ENCODE assay signal across 19 mouse cellular contexts in genomic region chr7:74021771-74022170, GRCm38 (mm10). TPM values are rescaled to one million over a fixed set of nuclear protein-coding genes. Genes with fewer than 3 reads are reported as not detected.
DNase-seq lines count a peak whose midpoint lies in the region; ATAC-seq and TF ChIP-seq lines count a peak whose summit lies in the region.
"Had no signal": no experiment of that assay in that cellular context is flagged by ENCODE, and none has a peak within 500 bp of the region (broad histone marks: within the 10 kb centered on the region; RNA-seq: fewer than 3 reads in every experiment).

No protein-coding gene starts in this region.

- TF ChIP-seq EP300 in lung, postnatal 0 days (IDR thresholded peaks at IDR 0.05): no peak

- H3K4me2 ChIP-seq in lung, embryonic 15.5 days: no peak overlapping the region
- H3K4me2 ChIP-seq in lung, postnatal 0 days (replicated peaks; ENCODE audit: low read depth, low read length): no peak overlapping the region
- H3K4me2 ChIP-seq in neural tube, embryonic 14.5 days (ENCODE audit: low read depth, low read length): no peak overlapping the region
- H3K4me2 ChIP-seq: embryonic facial prominence, embryonic 13.5 days; forebrain, embryonic 12.5 days; heart, embryonic 12.5 days; hindbrain, embryonic 12.5 days had no signal

- peak; percentile 35; the same call in 1 of the 2 replicates for ATAC-seq in lung, embryonic 15.5 days (ENCODE audit: borderline replicate concordance, extremely low read depth, low FRiP score, low TSS enrichment)
- no peak for ATAC-seq in lung, postnatal 0 days
- no peak for ATAC-seq in neural tube, embryonic 14.5 days (ENCODE audit: low read depth)
- ATAC-seq: forebrain, embryonic 16.5 days; hindbrain, embryonic 16.5 days had no signal

- 0 out of 2 replicates have a peak overlapping the region, but pooled peaks have one; percentile 6 for H3K27ac ChIP-seq in lung, embryonic 15.5 days
- H3K27ac ChIP-seq in lung, postnatal 0 days (ENCODE audit: low read length): no peak overlapping the region
- H3K27ac ChIP-seq in neural tube, embryonic 14.5 days (ENCODE audit: low read depth, low read length): no peak overlapping the region
- H3K27ac ChIP-seq: embryonic facial prominence, embryonic 13.5 days; forebrain, embryonic 12.5 days; hindbrain, embryonic 12.5 days had no signal

- H3K36me3 ChIP-seq in lung, embryonic 15.5 days: no peaks in the 10 kb centered on the region
- no peaks in the 10 kb centered on the region for H3K36me3 ChIP-seq in lung, postnatal 0 days (ENCODE audit: insufficient read depth, low read length)
- H3K36me3 ChIP-seq in neural tube, embryonic 14.5 days (ENCODE audit: control insufficient read depth, insufficient read depth, low read length): no peaks in the 10 kb centered on the region
- H3K36me3 ChIP-seq: embryonic facial prominence, embryonic 13.5 days; forebrain, embryonic 12.5 days; heart, embryonic 12.5 days; hindbrain, embryonic 12.5 days had no signal

- H3K4me1 ChIP-seq in lung, embryonic 15.5 days: peaks cover 12% of the 10 kb centered on the region
- no peaks in the 10 kb centered on the region for H3K4me1 ChIP-seq in lung, postnatal 0 days (ENCODE audit: insufficient read depth, low read depth, low read length)
- no peaks in the 10 kb centered on the region for H3K4me1 ChIP-seq in neural tube, embryonic 14.5 days (ENCODE audit: control insufficient read depth, insufficient read depth, low read length)
- H3K4me1 ChIP-seq: embryonic facial prominence, embryonic 13.5 days had no signal

- no peak overlapping the region for H3K4me3 ChIP-seq in lung, embryonic 15.5 days
- H3K4me3 ChIP-seq in lung, postnatal 0 days (ENCODE audit: low read depth, low read length): no peak overlapping the region
- H3K4me3 ChIP-seq in neural tube, embryonic 14.5 days (ENCODE audit: low read depth, low read length): no peak overlapping the region
- H3K4me3 ChIP-seq: embryonic facial prominence, embryonic 13.5 days; forebrain, embryonic 12.5 days; heart, embryonic 12.5 days; hindbrain, embryonic 12.5 days had no signal

- no peak overlapping the region for H3K9ac ChIP-seq in lung, embryonic 15.5 days
- H3K9ac ChIP-seq in lung, postnatal 0 days (replicated peaks; ENCODE audit: low read depth): no peak overlapping the region
- H3K9ac ChIP-seq in neural tube, embryonic 14.5 days (replicated peaks; ENCODE audit: low read depth, low read length): 0 out of 2 replicates have a peak overlapping the region, but pooled peaks have one; percentile 17
- H3K9ac ChIP-seq: embryonic facial prominence, embryonic 13.5 days; forebrain, embryonic 12.5 days; heart, embryonic 12.5 days; hindbrain, embryonic 12.5 days had no signal

- no peak for TF ChIP-seq CTCF in lung, postnatal 0 days (IDR thresholded peaks at IDR 0.05)

- DNase-seq in heart, postnatal 4 days: peak; percentile 21
- no peak for DNase-seq in heart, adult 9 months (ENCODE audit: low spot score in 2 of 2)
- no peak for DNase-seq in lung, postnatal 0 days (ENCODE audit: low spot score)
- no peak for DNase-seq in neural tube, embryonic 10.5 days (ENCODE audit: extremely low spot score, low spot score)
- DNase-seq: adrenal gland, adult 2 months; cerebellum, adult 18-20 months; cerebellum, adult 9-11 months; cerebellum, postnatal 36 days; gastrocnemius, postnatal 10 days; heart, adult 18-20 months; heart, postnatal 36 days had no signal

- WGBS in lung, embryonic 15.5 days: 70% methylated on average over 6 of the region's 6 CpGs
- WGBS in lung, postnatal 0 days: 76% methylated on average over 6 of the region's 6 CpGs
- WGBS in neural tube, embryonic 14.5 days: 86% methylated on average over 6 of the region's 6 CpGs

- no peaks in the 10 kb centered on the region for H3K9me3 ChIP-seq in lung, embryonic 15.5 days
- H3K9me3 ChIP-seq in lung, postnatal 0 days (ENCODE audit: low read length): no peaks in the 10 kb centered on the region
- no peaks in the 10 kb centered on the region for H3K9me3 ChIP-seq in neural tube, embryonic 14.5 days (ENCODE audit: control insufficient read depth, low read length)
- H3K9me3 ChIP-seq: embryonic facial prominence, embryonic 13.5 days; forebrain, embryonic 12.5 days; heart, embryonic 12.5 days; hindbrain, embryonic 12.5 days had no signal

- no peaks in the 10 kb centered on the region for H3K27me3 ChIP-seq in lung, embryonic 15.5 days
- no peaks in the 10 kb centered on the region for H3K27me3 ChIP-seq in lung, postnatal 0 days (replicated peaks; ENCODE audit: insufficient read depth, low read length)
- H3K27me3 ChIP-seq in neural tube, embryonic 14.5 days (ENCODE audit: control insufficient read depth, insufficient read depth, low read length): no peaks in the 10 kb centered on the region
- H3K27me3 ChIP-seq: embryonic facial prominence, embryonic 13.5 days had no signal

RNA-seq across cellular contexts. Expression of gene St8sia2, which starts 8.3 kb away (rescaled TPM):
- total RNA-seq in heart, postnatal 4 days (2021): 1 to 10 TPM; 1.5 to 2.8 TPM
- 8.6 and 9.5 TPM in 2 replicates for polyA plus RNA-seq in lung, embryonic 15.5 days (2015; fragmentation: Nextera tagmentation; extraction: Ambion mirVana)
- 3.5 and 4.4 TPM in 2 replicates for polyA plus RNA-seq in lung, postnatal 0 days (2015; fragmentation: Nextera tagmentation; extraction: Ambion mirVana)
- polyA plus RNA-seq in neural tube, embryonic 14.5 days (2014; fragmentation: Nextera tagmentation; extraction: Ambion mirVana): 97.9 and 102 TPM in 2 replicates
